Mouse (Mus musculus) liver, adult 2 months (tissue): Measurements from ENCODE around the gene Tsr1.

Experiments
- CTCF ChIP-seq: fragments of 200-500 bp; IDR thresholded peaks from 2 replicates; pipeline ENCODE4 v1.5.1; 2011; ENCODE audit warnings: low read depth, low read length, control low read depth
- POLR2A ChIP-seq: fragments of 200-500 bp; IDR thresholded peaks from 2 replicates; pipeline ENCODE4 v1.6.1; 2011; ENCODE audit warnings: low read length, control low read depth; ENCODE audit not compliant: insufficient read depth; ENCODE audit errors: extremely low read depth

GRCm38 (mm10) chr11:74925577-74926387 lies 27.9 kb downstream of the Tsr1 start, which contains the start of the genes Smg6 and Srr:
- TF ChIP-seq CTCF: peak; percentile 13; the same call in 1 of the 2 replicates
- peak; percentile 91 for TF ChIP-seq POLR2A
